Mouse (Mus musculus) bone marrow, adult 2 months (tissue): ENCODE results near the gene Slc12a3. TPM values are rescaled to one million over a fixed set of nuclear protein-coding genes. Genes with fewer than 3 reads are reported as not detected.

Source experiments
- H3K27ac ChIP-seq: fragments of 200-500 bp; 2 replicates; pipeline ENCODE4 v1.5.1; 2012; ENCODE audit warnings: low read depth, mild to moderate bottlenecking, control low read depth, inconsistent platforms, low read length; ENCODE audit not compliant: control insufficient read depth, poor library complexity, insufficient read depth
- H3K4me1 ChIP-seq: fragments of 200-500 bp; 2 replicates; pipeline ENCODE4 v1.6.1; 2011; ENCODE audit warnings: low read length; ENCODE audit not compliant: control insufficient read depth, insufficient read depth
- H3K4me3 ChIP-seq: fragments of 200-500 bp; replicated peaks from 2 replicates; pipeline ENCODE3; 2011; ENCODE audit warnings: mild to moderate bottlenecking, low read depth, low read length, control low read depth; ENCODE audit not compliant: control insufficient read depth
- CTCF ChIP-seq: fragments of 200-500 bp; IDR thresholded peaks from 2 replicates; pipeline ENCODE4 v1.5.1; 2011; ENCODE audit warnings: low read length, control low read depth; ENCODE audit not compliant: control insufficient read depth, insufficient read depth
- POLR2A ChIP-seq: fragments of 200-500 bp; IDR thresholded peaks from 2 replicates; pipeline ENCODE4 v1.6.1; 2011; ENCODE audit warnings: low read depth, mild to moderate bottlenecking, control low read depth, low read length, borderline replicate concordance; ENCODE audit not compliant: control insufficient read depth
- WGBS: fragments of 180-500 bp; shearing (Covaris S2); methylation state at CpG from one replicate; pipeline ENCODE4 v1.1.7; 2018; 5-methylcytosine and 5-hydroxymethylcytosine counted together
- polyA plus RNA-seq: library from polyadenylated mRNA; stranded (reverse); fragments of >200 nt; gene quantifications from 2 replicates; pipeline ENCODE4 v1.2.4, GENCODE M21; 2011; ENCODE audit warnings: low replicate concordance; ENCODE audit not compliant: missing spikeins, insufficient read depth, insufficient read length

Slc12a3 gene
- polyA plus RNA-seq, 1 experiment = 11.8 TPM

- Histone ChIP-seq H3K27ac (no peak overlapping the region), H3K4me1 (peaks cover 13% of the 10 kb centered on the region), H3K4me3 (no peak overlapping the region)
- WGBS = 59% methylated on average over 5 of the region's 5 CpGs
- TF ChIP-seq CTCF (no peak), POLR2A (no peak)
Observed at GRCm38 (mm10) chr8:94358541-94358940, 29.5 kb downstream of the Slc12a3 start.

GRCm38 (mm10) chr8:94361774-94362431 lies 32.9 kb downstream of the Slc12a3 start:
- H3K27ac ChIP-seq = peak overlapping the region; percentile 19; the same call in 1 of the 2 replicates
- H3K4me3 ChIP-seq = no peak overlapping the region
- 84% methylated on average over 6 of the region's 6 CpGs for WGBS
- peaks cover 19% of the 10 kb centered on the region for H3K4me1 ChIP-seq
- TF ChIP-seq CTCF (no peak), POLR2A (no peak)

- Histone ChIP-seq H3K4me1 (peaks cover 19% of the 10 kb centered on the region), H3K4me3 (no peak overlapping the region), H3K27ac (peak overlapping the region; percentile 83)
- TF ChIP-seq POLR2A (no peak), CTCF (no peak)
- WGBS = 50% methylated on average over 7 of the region's 7 CpGs
Observed at GRCm38 (mm10) chr8:94362607-94363239, 33.7 kb downstream of the Slc12a3 start.

GRCm38 (mm10) chr8:94363288-94363688 lies 34.3 kb downstream of the Slc12a3 start:
- H3K4me1 ChIP-seq = peaks cover 19% of the 10 kb centered on the region
- TF ChIP-seq CTCF (no peak), POLR2A (no peak; the same call in 1 of the 2 replicates)
- WGBS = 2% methylated on average over 4 of the region's 4 CpGs
- no peak overlapping the region for H3K4me3 ChIP-seq
- H3K27ac ChIP-seq = peak overlapping the region; percentile 83

- Histone ChIP-seq H3K4me3 (no peak overlapping the region), H3K27ac (peak overlapping the region; percentile 57), H3K4me1 (peaks cover 19% of the 10 kb centered on the region)
- 60% methylated on average over 2 of the region's 2 CpGs for WGBS
- TF ChIP-seq CTCF (no peak), POLR2A (no peak)
Observed at GRCm38 (mm10) chr8:94363906-94364305, 34.9 kb downstream of the Slc12a3 start.

GRCm38 (mm10) chr8:94364686-94365312 lies 35.8 kb downstream of the Slc12a3 start:
- TF ChIP-seq POLR2A (no peak), CTCF (no peak)
- H3K4me3 ChIP-seq = no peak overlapping the region
- peaks cover 20% of the 10 kb centered on the region for H3K4me1 ChIP-seq
- peak overlapping the region; percentile 81; the same call in 1 of the 2 replicates for H3K27ac ChIP-seq
- 63% methylated on average over 6 of the region's 6 CpGs for WGBS

- Histone ChIP-seq H3K4me1 (peaks cover 20% of the 10 kb centered on the region), H3K4me3 (no peak overlapping the region), H3K27ac (peak overlapping the region; percentile 81)
- TF ChIP-seq CTCF = no peak
- 11% methylated on average over 9 of the region's 9 CpGs for WGBS
Observed at GRCm38 (mm10) chr8:94365410-94365981, 36.5 kb downstream of the Slc12a3 start.

GRCm38 (mm10) chr8:94370839-94371238 lies 41.8 kb downstream of the Slc12a3 start:
- peak overlapping the region; percentile 26; the same call in 1 of the 2 replicates for H3K27ac ChIP-seq
- TF ChIP-seq CTCF (no peak), POLR2A (no peak)

More at GRCm38 (mm10) chr8:94370839-94371238, 41.8 kb downstream of the Slc12a3 start:
- WGBS = 49% methylated on average over 5 of the region's 5 CpGs
- Histone ChIP-seq H3K4me3 (no peak overlapping the region), H3K4me1 (peaks cover 6% of the 10 kb centered on the region)
